Mouse (Mus musculus): ENCODE results near the gene Tfdp2.

Tfdp2 gene

DNA sequence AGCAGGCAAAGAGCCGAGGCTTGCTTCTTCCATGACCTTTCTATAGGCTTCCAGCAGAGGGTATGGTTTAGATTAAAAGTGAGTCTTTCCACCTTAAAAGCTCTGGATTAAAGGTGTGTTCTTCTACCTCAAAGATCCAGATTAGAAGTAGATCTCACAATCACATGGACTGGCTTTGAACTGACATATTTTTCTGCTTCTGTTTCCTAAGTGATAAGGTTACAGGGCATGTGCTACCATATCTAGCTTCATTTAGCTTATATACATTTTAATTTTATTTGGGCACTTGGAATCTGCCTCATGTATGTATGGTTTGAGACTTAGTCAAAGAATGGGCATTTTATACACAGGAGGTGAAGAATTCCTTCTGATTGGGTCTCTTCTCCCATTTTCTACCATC, 41.3 kb downstream of the Tfdp2 start:
- WGBS, result 88% methylated on average over 1 of the region's 1 CpGs

DNA sequence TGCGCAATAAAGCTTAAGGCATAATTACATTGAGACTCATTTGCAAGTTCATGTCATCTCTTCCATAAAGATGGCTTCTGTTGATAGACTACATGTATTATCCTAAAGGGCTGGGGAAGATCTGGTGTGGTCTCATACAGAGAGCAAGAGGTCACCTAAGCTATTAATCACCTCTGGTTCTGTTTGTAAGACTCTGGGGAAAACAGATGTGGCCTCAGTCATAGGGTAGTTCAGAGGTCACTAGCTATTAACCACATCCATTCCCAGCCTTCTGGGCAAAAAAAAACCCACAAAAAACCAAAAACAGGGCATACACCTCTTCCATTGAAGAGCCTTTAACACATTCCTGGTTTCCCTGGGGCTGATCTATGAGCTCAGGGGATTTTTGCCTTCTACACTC, 42.2 kb downstream of the Tfdp2 start:
- 98% methylated on average over 1 of the region's 1 CpGs for WGBS

DNA sequence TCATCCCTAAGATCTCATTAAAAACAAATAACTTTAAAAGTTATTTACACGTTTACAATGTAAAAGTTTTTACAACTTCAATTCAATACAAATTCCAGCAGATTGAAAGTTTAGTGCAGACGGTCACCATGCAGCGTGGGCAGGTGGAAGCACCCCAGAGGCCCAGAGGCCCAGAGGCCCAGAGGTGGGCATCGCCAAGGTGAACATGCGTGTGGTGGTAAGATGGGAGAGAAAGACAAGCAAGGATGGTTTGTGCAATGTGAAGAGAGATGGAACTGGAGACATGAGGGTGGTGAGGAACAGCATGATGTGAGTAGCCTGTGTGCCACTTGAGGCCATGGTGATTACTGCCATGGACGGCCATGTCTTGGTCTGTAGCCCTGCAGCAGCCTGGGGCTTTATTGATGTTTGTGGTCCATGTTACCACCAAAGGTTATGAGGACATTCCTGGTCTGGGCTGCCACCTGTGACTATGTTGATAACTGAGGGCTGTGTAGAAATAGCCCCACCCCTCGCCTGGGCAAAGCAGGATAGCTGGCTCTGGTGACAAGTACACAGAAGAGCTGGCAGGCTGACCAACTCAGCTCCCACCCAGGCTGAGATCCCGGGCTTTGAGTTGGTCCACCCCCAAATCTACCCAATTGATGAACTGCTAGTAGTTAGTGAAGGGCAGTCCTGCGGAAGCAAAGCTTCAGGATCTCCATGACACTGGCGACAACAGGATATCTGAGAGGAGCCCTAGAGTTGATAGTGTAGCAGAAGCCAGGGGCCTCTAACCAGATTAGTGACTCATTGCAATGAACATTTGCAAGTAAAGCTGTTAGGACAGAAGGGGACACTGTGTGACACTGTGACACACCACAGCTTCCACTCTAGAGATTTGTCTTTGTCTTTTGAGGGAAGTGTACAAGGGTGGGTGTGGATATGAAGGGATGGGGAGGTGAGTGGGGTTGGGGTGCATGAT, 45.3 kb downstream of the Tfdp2 start:
- WGBS, result 91% methylated on average over 10 of the region's 10 CpGs

DNA sequence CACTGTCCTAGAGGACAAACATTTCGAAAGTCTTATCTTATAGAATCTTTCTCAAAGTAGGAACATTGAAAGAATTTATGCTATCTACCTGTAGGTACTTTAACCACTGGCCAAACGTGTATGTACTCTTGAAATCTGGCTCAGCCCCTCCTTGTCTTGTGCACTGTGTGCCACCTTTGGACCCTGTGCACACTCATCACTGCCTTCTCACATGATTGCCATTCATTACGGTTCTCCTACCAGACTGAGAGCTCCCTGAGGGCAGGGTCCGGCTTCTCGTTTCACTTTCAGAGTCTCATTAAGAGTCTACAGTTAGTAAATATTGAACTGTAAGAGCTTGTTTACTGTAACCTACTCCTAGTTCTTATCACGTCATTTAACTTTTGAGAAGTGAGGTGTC, 47.8 kb downstream of the Tfdp2 start:
- 94% methylated on average over 6 of the region's 6 CpGs for WGBS

DNA sequence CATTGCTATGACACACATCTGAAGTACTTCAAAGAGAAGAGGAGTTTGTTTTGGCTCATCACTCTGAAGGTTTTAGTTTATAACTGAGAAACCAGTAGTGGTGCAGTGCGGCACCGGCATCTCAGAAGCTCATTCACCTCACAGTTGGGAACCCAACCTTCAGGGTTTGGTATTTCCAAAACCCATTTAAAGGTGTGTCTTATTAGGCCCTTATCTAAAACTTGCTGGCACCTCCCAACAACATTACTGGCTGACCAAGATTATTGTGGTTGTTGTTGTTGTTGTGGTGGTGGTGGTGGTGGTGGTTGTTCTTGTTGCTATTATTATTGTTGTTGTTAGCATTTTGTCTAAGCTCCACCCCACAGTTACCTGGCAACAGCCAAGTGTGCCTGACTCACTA, 58.7 kb downstream of the Tfdp2 start:
- WGBS, result 80% methylated on average over 2 of the region's 2 CpGs

DNA sequence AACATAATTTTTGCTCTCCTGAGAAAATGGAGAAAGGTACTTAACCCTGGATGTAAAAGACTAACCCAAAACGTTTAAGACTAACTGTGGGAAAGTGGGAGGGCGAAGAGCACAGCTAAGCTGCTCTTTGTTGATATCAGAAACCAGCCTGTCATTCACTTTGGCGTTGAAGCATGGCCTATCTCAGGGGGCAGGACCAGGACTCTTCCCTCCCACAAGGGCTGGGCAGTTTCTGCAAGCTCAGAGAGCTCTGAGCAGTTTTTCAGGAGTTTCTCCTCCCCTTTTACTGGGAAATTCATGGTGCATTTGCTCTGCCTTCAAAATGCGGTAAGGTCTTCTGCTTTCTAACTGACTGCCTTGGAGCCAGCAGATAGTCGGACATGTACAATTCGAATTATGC, 62.4 kb downstream of the Tfdp2 start:
- 29% methylated on average over 6 of the region's 6 CpGs for WGBS

DNA sequence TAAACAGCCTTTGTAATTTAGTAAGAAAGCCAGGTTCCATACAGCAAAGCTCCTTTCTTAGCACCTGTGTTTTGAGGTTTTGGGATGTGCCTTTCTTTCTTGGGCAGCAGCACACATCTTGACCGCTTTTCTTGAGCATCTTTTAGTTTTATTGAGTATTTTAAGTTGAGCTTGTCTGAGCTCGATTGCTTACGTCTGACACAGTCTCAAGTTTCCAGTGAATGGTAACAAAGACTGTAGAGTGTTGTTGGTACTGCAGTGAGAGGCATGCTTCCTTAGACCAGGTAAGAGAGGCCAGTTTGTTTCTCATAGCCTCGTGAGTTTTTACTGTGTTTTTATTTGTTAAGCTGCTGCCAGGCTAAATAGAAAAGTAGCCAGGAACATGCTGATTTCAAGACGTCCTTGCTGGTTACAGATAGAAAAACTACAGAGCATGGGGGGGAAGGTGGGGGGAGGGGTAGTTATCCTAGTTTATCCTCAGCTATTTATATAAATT, 63.0 kb downstream of the Tfdp2 start:
- WGBS, result 7% methylated on average over 5 of the region's 5 CpGs

DNA sequence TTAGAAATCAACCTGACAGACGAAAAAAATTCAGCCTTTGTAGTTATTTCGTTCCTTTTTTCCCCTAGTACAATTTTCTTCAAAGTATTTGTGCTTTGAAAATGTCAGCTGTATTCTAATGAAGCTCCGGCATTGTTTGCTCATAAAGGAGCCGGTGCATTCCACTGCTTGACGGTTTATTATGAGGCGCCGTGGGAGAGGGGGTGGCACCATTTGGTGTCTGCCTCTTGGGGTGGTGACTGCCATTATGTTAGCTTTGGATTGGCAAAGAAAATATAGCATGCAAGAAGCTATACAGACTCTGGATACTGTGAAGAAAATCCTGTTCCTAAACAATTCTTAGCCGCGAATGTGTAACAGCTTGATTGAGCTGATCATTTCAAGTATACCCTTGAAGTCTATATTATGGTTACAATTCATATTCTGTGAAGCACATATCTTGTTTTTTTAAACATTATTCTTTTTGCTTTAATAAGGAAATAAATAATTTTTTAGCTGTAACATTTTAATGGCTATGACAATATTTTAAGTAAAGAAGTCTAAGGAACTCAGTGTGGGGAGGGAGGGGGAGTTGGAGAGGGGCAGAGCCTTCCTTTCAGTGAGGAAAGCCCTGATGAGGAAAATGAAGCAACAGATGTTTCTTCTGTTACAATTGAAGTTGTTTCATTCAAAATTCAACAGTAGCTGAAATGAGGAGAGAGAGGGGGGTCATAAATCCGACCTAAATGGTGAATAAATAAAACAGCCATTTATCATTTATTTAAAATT, 63.9 kb downstream of the Tfdp2 start:
- 6% methylated on average over 10 of the region's 10 CpGs for WGBS

DNA sequence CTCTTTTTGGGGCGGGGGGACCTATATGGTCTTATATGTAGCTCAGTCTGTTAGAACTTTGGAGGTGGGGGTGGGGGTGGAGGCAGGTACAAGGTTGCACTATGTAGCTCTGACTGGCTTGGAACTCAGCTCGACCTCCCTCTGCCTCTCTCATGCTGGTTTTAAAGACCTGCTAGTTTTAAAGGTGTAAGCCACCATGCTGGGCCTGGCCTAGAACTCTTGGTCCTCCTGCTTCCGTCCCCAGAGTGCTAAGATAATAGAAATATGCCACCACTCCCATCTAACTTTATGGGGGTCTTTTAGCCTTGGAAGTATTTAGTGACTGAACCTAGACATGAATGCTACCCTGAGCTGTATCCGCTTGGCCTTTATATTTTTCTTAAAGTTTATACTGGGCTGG, 65.0 kb downstream of the Tfdp2 start:
- WGBS, result 91% methylated on average over 4 of the region's 4 CpGs

DNA sequence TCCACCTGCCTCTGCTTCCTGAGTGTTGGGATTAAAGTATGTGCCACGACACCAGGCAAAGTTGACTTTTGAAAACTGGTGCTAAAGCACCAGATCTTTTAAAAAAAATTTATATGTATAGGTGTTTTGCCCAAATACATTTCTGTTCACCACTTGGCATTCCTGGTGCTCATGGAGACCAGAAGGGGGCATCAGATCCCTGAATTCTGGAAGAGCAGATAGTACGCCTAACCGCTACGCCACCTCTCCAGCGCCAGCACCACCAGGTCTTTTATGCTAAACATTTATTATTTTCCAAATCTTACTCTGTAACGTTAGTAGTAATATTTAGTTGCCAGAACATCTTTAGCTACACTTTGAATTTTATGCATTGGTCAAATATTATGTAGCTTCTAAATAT, 65.9 kb downstream of the Tfdp2 start:
- 98% methylated on average over 6 of the region's 6 CpGs for whole genome bisulfite sequencing

DNA sequence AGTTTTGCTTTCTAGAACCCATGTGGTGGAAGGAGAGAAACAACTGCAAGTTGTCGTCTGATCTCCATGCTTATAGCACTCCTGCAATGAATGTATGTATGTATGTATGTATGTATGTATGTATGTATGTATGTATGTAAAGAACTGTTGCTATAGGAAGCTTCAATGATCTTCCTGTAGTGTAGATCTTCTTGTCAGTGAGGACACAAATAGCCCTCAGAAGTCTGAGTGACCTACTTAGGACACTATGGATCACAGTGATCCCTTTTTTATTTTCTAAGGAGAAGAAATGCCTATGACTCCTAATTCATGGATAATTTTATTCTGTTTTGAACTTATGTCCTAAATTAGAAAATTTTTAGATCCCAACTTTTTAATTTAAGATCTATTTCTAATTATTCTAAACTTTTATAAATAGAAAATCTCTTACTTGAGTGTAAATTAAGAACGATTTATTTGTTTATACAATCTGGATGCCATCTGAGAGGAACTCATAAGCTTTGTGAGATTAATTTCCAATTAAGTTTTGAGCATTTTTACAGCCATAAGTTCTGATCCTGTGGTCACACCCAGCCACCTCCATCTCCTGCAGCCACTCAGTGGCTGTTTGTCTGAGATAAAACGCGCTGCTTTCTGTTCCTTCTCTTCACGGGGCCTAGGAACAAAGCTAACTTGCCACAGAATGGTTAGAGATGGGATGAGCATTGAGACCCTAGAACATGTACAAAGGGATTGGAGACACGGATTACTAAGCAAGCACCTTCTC, 70.9 kb downstream of the Tfdp2 start:
- WGBS, result 86% methylated on average over 6 of the region's 6 CpGs

DNA sequence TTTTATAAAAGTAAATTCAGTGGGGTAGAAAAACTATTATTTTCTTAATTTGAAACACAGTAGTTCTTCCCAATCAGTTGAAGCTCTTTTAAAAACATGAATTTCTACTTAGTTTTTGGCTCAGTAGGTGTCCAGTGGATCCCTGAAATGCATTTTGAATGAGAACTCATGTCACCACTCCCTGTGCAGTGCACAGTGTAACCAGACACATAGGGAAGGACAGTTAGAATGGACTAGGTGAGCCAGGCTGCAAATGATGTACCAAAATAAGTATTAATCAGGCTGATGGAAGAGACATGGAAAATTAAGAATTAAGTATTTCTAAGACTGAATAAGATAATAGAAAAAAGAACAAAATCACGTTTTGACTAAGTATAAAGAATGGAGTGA, 71.5 kb downstream of the Tfdp2 start:
- 75% methylated on average over 1 of the region's 1 CpGs for WGBS

DNA sequence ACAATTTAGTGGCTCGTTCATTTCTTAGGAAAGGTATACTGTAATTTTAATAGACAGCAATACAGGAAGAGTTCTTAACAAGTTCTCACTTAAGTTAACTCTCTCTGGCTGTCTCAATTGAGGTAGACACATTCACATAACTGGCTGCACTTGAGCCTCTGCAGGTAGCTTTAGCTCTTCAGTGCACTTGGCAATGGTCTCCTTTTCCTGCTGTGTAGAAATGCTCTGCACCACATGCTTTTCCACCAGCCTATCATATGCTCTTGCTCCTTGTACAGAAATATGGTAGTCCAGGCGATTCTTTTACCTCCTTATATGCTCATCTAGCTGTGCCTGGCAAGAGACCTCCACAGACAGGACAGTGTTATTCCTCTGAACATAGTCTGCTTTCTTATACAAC, 73.7 kb downstream of the Tfdp2 start:
- 87% methylated on average over 2 of the region's 2 CpGs for WGBS

DNA sequence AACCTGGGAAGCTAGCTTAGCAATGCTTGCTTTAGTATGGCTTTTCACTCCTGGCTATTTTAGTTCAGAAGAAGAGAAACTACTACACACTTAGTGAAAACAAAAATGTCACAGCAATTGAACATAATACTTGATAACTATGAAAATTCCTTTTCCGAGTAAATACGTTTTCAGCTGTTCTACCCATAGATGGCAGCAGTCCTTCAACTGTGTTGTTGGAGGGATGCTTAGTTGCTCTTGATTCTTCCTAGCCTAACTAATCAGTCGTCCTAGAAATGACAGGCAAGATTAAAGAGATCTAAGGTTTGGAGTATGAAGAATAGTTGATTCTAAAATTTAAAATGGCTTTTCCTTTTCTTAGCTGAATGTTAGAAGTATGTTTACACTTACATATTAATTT, 85.4 kb downstream of the Tfdp2 start:
- 39% methylated on average over 3 of the region's 3 CpGs for WGBS

DNA sequence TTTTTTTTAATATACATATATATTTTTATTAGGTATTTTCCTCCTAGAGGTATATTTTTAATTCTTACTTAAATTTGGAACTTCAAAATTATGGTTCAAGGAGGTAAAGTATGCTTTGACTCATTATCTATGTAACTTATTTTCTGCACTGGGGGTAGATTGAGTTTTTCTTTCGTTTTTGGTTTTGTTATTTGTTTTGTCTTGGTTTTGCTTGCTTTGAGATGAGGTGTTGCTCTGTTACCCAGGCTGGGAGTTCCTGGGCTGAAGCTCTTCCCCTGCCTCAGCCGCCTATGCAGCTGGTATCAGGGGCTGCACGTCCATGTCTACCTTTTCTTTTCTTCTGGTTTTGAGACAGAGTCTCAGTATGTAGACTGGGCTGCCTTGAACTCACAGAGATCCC, 86.0 kb downstream of the Tfdp2 start:
- 87% methylated on average over 3 of the region's 3 CpGs for WGBS

DNA sequence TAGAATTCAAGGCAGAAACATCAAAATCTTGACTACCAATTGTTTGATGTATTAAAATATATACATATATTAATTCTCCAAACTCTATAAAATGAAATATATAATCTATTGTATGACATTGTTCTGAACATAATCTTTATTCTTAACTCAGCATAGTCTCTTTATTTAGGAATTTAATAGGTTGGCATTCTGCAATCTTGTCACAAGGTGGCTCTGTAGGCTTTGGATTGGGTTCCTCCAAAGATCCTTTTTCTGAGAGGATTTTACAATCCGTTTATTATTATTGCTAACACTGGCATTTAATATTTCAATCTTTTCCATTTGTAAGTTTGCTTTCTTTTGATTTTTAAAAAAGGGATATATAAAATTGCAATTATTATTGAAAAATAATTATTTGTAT, 88.8 kb downstream of the Tfdp2 start:
- WGBS, result 9% methylated on average over 1 of the region's 1 CpGs

DNA sequence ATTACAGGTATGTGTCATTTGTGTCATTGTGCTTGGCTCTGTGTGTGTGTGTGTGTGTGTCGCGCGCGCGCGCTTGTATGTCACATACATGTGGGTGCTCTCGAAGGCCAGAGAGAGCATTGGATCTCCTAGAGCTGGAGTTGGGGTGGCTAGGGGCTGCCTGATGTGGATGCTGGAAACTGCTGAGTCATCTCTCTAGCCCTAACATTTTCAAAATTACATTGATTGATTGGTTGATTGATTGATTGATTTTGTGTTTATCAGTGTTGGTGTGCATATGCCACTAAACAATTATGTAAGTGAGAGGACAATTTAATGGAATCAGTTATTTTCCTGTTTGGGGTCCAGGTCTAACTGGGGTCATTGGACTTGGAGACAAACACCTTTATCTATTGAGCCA, 96.1 kb downstream of the Tfdp2 start:
- WGBS, result 98% methylated on average over 7 of the region's 7 CpGs

DNA sequence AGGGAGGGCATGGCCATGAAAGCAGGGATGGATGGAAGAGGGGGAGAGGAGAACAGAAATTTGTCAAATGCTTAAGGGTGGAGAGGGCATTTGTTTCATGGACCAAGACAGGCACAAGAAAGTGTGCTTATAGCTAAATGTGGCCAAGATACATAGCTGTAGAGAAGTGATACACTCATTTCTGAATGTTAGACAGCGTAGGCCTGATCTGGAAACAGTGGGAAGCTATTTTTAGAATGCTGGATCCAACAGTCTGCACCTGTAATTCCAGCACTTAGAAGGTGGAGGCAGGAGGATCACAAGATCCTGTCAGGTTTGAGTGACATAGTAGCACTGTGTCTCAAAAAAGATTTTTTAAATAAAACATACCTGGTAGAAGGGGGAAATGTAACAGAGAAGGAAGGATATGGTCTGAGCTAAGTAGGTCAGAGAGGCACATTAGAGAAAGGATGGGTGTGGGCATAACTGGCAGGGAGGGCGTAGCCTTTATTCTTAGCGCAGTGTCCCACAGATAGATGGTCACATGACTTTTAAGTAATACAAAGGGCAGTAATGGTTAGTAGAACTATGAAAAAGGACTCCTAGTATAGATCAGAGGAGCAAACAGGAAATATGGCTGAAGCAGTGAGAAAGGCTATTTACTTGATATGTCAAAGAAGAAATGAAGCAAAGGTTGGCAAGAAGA, 103.4 kb downstream of the Tfdp2 start:
- 62% methylated on average over 3 of the region's 3 CpGs for WGBS

DNA sequence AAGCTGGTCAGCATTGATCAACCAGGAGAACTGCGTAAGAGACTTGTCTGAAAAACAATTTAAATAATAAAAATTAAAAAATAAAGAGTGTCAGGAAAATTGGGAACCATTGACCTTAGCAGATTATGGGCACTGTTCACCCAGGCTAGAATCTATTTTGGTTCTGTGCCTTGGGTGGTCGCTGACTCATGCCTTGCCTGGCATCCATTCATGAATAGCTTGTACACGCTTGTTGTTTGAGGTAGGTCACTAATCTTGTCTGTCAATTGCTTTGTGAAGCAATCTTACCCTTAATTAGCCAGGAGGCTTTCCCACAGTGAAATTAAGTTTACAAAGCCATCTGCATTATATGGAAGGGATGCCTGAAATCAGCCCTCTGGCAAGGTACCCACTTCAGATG, 112.7 kb downstream of the Tfdp2 start:
- 76% methylated on average over 3 of the region's 3 CpGs for whole genome bisulfite sequencing

DNA sequence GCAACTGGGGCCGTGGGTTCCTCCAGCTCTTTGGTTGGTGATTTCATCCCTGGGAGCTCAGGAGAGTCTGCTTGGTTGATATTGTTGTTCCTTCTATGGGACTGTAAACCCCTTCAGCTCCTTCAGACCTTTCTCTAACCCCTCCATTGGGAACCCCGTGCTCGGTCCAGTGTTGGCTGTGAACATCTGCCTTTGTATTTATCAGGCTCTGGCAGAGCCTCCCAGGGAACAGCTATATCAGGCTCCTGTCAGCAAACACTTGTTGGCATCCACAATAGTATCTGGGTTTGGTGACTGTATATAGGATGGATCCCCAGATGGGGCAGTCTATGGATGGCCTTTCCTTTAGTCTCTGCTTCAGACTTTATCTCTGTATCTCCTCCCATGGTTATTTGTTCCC, 116.0 kb downstream of the Tfdp2 start:
- 98% methylated on average over 3 of the region's 3 CpGs for WGBS

DNA sequence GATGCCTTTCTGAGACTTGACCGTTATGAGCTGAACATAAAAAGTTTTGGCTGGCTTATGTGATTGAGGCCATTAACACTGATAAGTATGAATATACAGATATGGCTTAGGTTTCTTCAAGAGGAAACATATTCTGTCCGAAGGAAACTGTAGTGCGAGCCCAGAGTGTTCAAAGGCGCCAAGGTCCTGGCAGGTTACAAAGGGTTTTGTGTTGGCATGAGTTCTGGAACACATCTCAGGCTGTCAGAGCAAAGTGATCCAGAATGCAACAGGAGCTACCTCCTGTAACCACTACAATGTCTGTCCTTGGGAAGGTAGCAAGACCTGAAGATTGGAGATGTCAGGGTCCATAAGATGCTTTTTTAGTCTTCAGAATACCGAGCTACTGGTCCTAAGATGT, 123.3 kb downstream of the Tfdp2 start:
- WGBS, result 88% methylated on average over 5 of the region's 5 CpGs

Data from cerebral cortex, adult 2 months (tissue).